Mouse (Mus musculus): ENCODE measurements around the gene Dnajc25. TPM values are rescaled to one million over a fixed set of nuclear protein-coding genes. Genes with fewer than 3 reads are reported as not detected.
A peak's percentile ranks its signal among the peaks of the same experiment; 100 is the strongest.

Gene Dnajc25
- polyA plus RNA-seq, 1 experiment from 2014 or later, result 5.2 TPM

DNA sequence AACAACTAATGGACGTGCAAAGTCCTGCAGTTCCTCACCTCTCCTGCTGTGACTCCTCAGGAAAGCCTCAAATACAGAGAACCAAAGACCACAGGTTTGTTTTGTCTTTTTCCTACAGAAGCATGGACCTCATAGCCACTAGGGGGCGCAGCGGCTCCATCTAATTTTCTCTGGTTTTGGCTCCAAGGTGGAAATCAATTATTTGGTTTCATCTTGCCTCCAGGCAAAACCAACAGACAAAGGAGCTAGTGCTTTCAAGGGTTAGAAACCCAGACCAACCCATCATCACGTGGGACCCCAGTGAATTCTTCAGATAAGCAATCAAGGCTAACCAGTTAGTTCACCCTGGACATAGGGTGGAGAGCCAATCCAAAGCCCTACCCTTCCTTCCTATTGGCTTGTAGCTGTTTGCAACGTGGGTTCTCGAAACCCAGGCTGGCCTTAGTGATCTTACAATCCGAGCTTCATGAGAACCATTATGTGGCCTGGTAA, 9.7 kb upstream of the Dnajc25 start:
- H3K9ac ChIP-seq, result no peak overlapping the region
- H3K36me3 ChIP-seq (replicated peaks; ENCODE audit: control insufficient read depth, insufficient read depth), result no peaks in the 10 kb centered on the region
- H3K9me3 ChIP-seq (ENCODE audit: control insufficient read depth, low read length), result no peaks in the 10 kb centered on the region
- DNase-seq (ENCODE audit: low spot score), result peak; percentile 84
- no peak overlapping the region for H3K4me2 ChIP-seq (replicated peaks)
- no peaks in the 10 kb centered on the region for H3K4me1 ChIP-seq (replicated peaks; ENCODE audit: control insufficient read depth, insufficient read depth, low read length)
- 24% methylated on average over 7 of the region's 7 CpGs for WGBS
- H3K27me3 ChIP-seq (ENCODE audit: control insufficient read depth, insufficient read depth, low read length), result no peaks in the 10 kb centered on the region
- H3K4me3 ChIP-seq (replicated peaks; ENCODE audit: low read length), result no peak overlapping the region
- no peak overlapping the region for H3K27ac ChIP-seq
- no peak for ATAC-seq (ENCODE audit: low FRiP score)

DNA sequence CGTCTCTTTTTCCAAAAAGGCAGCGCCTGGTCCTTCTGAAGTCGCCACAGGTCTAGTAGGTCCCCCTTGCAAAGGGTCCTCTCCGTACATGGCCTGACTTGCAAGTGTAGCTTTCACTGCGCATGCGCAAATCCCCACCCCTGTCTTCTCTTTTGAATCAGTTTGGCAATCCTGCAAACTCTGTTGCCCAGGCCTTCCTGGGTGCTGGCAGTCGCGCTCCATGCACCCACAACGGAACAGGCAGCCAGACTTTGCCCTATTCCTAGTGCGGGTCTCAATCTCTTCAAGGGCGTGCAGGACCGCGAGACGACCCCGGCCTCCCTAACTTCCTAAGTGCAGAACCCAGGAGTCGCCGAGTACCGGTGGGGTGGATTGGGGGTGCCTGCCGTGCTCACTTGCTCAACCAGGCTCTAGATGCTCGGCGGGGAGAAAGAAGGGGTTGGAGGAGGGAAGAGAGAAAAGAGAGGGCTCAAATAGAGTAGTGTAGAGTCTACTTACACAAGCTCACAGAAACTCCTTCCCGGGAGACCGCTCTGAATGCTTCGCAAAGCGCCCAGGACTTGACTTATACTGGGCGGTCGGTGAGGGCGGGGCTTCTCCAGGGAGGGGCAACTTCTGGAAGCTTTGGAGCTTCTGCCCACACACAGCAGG, 8.2 kb upstream of the Dnajc25 start, which contains the start of gene Ptgr1:
Gene Ptgr1 (minus strand): TSS at position 580 of the 651 bp plus-strand sequence.
- WGBS, result under 1% methylated on average over 28 of the region's 28 CpGs
- ATAC-seq (ENCODE audit: low FRiP score) (peak; percentile 67; the same call in 1 of the 2 replicates), DNase-seq (ENCODE audit: low spot score) (peak; percentile 74)
- Histone ChIP-seq H3K4me2 (replicated peaks) (peak within 1 kb of the TSS; percentile 91), H3K4me1 (replicated peaks; ENCODE audit: control insufficient read depth, insufficient read depth, low read length) (no peaks in the 10 kb centered on the region), H3K36me3 (replicated peaks; ENCODE audit: control insufficient read depth, insufficient read depth) (no peaks in the 10 kb centered on the region), H3K9ac (peak within 1 kb of the TSS; percentile 59), H3K4me3 (replicated peaks; ENCODE audit: low read length) (peak within 1 kb of the TSS; percentile 44), H3K27ac (no peak within 1 kb of the TSS), H3K9me3 (ENCODE audit: control insufficient read depth, low read length) (no peaks in the 10 kb centered on the region), H3K27me3 (ENCODE audit: control insufficient read depth, insufficient read depth, low read length) (no peaks in the 10 kb centered on the region)

DNA sequence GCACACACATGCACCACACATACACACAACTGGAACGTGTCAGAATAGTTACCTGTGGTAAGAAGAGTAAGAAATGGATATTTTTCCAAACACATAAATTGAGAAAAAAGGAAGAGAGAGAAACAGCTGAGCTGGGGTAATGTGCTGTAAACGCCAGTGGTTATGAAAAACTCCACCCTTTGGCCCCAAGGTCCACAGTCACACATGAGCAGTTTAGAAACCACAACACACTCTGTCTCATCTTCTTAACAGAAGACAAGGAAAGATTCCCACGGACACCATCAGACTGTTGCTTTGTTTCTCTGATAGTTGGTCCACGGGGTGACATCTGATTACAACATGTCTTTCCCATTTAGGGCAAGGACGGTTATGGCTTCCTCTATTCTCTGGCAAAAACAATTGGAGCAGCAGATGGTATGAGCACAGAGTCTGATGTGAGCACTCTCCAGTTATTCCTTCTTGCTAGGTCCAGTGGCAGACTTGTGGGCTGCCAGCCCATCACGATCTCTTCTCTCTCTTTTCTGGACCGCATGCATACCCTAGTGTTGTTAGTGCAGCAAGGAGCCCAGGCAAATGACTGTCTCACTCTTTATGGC, 5.5 kb upstream of the Dnajc25 start:
- Histone ChIP-seq H3K4me2 (replicated peaks) (no peak overlapping the region), H3K9me3 (ENCODE audit: control insufficient read depth, low read length) (no peaks in the 10 kb centered on the region), H3K9ac (no peak overlapping the region), H3K27ac (no peak overlapping the region), H3K4me3 (replicated peaks; ENCODE audit: low read length) (no peak overlapping the region), H3K27me3 (ENCODE audit: control insufficient read depth, insufficient read depth, low read length) (no peaks in the 10 kb centered on the region), H3K4me1 (replicated peaks; ENCODE audit: control insufficient read depth, insufficient read depth, low read length) (no peaks in the 10 kb centered on the region), H3K36me3 (replicated peaks; ENCODE audit: control insufficient read depth, insufficient read depth) (no peaks in the 10 kb centered on the region)
- WGBS, result 83% methylated on average over 7 of the region's 7 CpGs
- DNase-seq (ENCODE audit: low spot score), result no peak
- ATAC-seq (ENCODE audit: low FRiP score), result no peak

DNA sequence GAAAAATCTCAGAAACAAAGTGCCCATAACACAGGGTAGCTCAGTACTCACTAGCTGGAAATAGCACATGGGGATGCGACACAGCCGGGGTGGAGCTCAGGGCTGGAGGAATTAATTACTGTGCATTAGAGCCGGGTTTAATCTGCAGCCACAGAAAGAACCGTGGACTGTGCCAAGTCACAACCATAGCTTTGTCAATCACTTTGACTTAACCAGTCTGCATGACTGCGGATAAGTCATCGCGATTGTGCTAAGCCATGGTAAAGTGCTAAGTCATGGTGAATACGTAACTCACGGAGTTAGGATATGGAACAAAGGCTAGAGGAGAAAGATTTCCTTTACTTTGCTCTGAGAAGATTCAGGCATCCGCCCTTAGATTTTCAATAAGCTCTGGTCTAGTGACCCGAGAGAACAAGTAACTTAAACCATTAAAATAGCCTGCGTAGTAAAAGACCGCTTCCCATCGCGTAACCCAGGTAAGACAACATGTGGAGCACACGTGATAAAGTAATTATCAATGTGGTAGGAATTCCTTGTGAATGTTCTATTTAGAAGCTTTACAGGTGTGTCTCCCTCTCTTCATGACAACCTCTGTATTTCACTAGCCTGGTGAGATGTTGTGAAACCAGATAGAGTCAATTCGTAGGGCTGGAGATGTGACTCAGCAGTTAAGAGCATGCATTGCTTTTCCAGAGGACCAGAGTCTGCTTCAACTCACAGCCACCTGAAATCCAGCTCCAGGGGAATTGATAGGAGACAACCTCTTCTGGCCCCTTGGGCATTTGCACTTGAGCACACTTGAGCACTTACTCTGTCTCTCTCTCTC, 4.0 kb upstream of the Dnajc25 start:
- H3K9ac ChIP-seq, result no peak overlapping the region
- ATAC-seq (ENCODE audit: low FRiP score) (no peak), DNase-seq (ENCODE audit: low spot score) (no peak)
- 82% methylated on average over 17 of the region's 17 CpGs for WGBS
- H3K4me3 ChIP-seq (replicated peaks; ENCODE audit: low read length), result no peak overlapping the region
- H3K9me3 ChIP-seq (ENCODE audit: control insufficient read depth, low read length), result no peaks in the 10 kb centered on the region
- no peaks in the 10 kb centered on the region for H3K27me3 ChIP-seq (ENCODE audit: control insufficient read depth, insufficient read depth, low read length)
- H3K27ac ChIP-seq, result no peak overlapping the region
- H3K4me2 ChIP-seq (replicated peaks), result no peak overlapping the region
- no peaks in the 10 kb centered on the region for H3K36me3 ChIP-seq (replicated peaks; ENCODE audit: control insufficient read depth, insufficient read depth)
- H3K4me1 ChIP-seq (replicated peaks; ENCODE audit: control insufficient read depth, insufficient read depth, low read length), result no peaks in the 10 kb centered on the region

DNA sequence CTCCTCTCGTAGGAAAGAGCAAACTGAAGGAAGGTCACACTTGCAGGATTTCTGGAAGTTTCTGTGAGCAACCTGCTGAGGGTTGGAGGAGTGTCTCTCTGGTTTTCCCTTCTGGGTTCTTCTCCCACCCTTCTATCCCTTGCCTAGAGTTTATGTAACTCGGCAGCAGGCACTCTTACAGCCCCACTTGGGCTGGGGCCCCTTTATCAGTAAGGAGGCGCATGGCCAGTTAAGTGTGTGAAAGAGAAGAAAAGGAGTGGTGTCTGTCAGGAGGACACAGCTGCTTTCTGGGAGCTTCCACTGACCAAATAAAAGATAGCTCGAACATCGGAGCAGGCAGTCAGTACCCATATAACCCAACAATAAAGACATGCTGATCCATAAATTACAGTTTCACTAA, 2.7 kb upstream of the Dnajc25 start:
- no peaks in the 10 kb centered on the region for H3K27me3 ChIP-seq (ENCODE audit: control insufficient read depth, insufficient read depth, low read length)
- no peak for ATAC-seq (ENCODE audit: low FRiP score)
- whole genome bisulfite sequencing, result 85% methylated on average over 5 of the region's 5 CpGs

DNA sequence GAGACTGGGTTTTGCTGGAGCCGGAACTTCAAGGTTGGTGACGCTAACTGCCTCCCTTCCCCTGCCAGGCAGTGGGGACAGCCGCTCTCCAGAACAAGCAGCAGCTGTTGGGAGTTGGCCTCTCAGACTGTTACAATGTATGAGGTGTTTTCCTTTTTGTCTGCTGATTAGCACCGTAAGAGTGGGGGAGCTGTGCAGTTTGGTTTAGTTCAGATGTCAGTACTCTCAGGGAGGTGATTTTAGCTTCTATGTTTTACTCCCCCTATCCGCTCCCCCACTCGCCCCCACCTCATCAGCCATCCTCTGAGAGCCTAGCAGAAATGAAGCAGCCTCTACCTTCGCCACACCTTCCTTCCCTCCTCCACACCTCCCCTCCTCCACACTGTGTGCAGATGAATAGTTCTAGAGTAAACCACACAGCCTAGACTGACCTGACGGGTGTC, 410 bp downstream of the Dnajc25 start:
- no peaks in the 10 kb centered on the region for H3K27me3 ChIP-seq (ENCODE audit: control insufficient read depth, insufficient read depth, low read length)
- 78% methylated on average over 8 of the region's 8 CpGs for WGBS
- no peak overlapping the region for H3K4me3 ChIP-seq (replicated peaks; ENCODE audit: low read length)
- H3K36me3 ChIP-seq (replicated peaks; ENCODE audit: control insufficient read depth, insufficient read depth), result no peaks in the 10 kb centered on the region
- no peak overlapping the region for H3K4me2 ChIP-seq (replicated peaks)
- ATAC-seq (ENCODE audit: low FRiP score) (no peak), DNase-seq (ENCODE audit: low spot score) (no peak)
- no peak overlapping the region for H3K27ac ChIP-seq
- no peaks in the 10 kb centered on the region for H3K4me1 ChIP-seq (replicated peaks; ENCODE audit: control insufficient read depth, insufficient read depth, low read length)
- H3K9ac ChIP-seq, result no peak overlapping the region
- H3K9me3 ChIP-seq (ENCODE audit: control insufficient read depth, low read length), result no peaks in the 10 kb centered on the region

More for the DNA sequence above, 2.7 kb upstream of the Dnajc25 start:
- no peaks in the 10 kb centered on the region for H3K4me1 ChIP-seq (replicated peaks; ENCODE audit: control insufficient read depth, insufficient read depth, low read length)
- H3K4me3 ChIP-seq (replicated peaks; ENCODE audit: low read length), result no peak overlapping the region
- DNase-seq (ENCODE audit: low spot score), result no peak
- no peak overlapping the region for H3K27ac ChIP-seq
- no peak overlapping the region for H3K9ac ChIP-seq
- H3K9me3 ChIP-seq (ENCODE audit: control insufficient read depth, low read length), result no peaks in the 10 kb centered on the region
- no peak overlapping the region for H3K4me2 ChIP-seq (replicated peaks)
- H3K36me3 ChIP-seq (replicated peaks; ENCODE audit: control insufficient read depth, insufficient read depth), result no peaks in the 10 kb centered on the region

DNA sequence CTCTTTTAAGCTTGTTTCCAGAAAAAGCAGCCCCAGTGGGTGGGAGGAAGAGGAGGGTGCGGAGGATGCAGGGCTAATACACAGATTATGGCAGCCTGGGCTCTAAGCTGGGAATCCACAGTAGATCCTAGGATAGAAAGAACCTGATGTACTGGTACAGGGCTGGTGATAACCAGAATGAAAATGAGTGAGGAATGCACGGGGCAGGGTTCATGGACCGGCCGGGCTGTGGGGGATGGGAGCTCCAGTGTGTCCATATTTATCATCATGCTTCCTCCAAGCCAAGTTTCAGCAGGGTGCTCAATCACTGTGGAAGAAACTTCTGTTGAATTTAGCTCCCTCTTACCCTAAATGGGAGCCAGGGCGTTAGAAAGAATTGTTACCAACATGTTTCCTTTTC, 2.2 kb downstream of the Dnajc25 start:
- ATAC-seq (ENCODE audit: low FRiP score), result no peak
- H3K4me2 ChIP-seq (replicated peaks), result no peak overlapping the region
- no peaks in the 10 kb centered on the region for H3K9me3 ChIP-seq (ENCODE audit: control insufficient read depth, low read length)
- H3K9ac ChIP-seq, result no peak overlapping the region
- no peak overlapping the region for H3K27ac ChIP-seq
- H3K36me3 ChIP-seq (replicated peaks; ENCODE audit: control insufficient read depth, insufficient read depth), result no peaks in the 10 kb centered on the region
- H3K4me1 ChIP-seq (replicated peaks; ENCODE audit: control insufficient read depth, insufficient read depth, low read length), result no peaks in the 10 kb centered on the region
- no peaks in the 10 kb centered on the region for H3K27me3 ChIP-seq (ENCODE audit: control insufficient read depth, insufficient read depth, low read length)
- WGBS, result 78% methylated on average over 5 of the region's 5 CpGs
- H3K4me3 ChIP-seq (replicated peaks; ENCODE audit: low read length), result no peak overlapping the region
- no peak for DNase-seq (ENCODE audit: low spot score)

DNA sequence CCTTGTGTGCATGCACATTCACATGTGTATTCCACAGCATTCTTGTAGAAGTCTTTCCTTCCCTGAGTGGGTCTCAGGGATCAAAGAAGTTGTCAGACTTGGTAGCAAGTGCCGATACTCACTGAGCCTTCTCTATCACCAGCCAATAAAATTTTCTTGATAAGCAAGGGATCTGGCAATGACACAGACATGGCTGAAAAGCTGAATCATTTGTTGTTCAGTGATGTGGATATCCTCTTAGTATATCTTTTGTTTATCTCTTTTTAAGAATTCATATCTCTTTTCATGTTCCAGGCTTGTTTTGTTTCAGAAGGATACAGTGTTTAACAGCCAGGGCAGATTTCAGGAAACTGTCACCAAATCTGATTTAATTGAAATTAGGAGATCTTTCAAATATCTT, 3.8 kb downstream of the Dnajc25 start:
- Histone ChIP-seq H3K4me2 (replicated peaks) (no peak overlapping the region), H3K36me3 (replicated peaks; ENCODE audit: control insufficient read depth, insufficient read depth) (no peaks in the 10 kb centered on the region), H3K4me1 (replicated peaks; ENCODE audit: control insufficient read depth, insufficient read depth, low read length) (peaks cover 2% of the 10 kb centered on the region; the same call in 1 of the 2 replicates), H3K9ac (no peak overlapping the region), H3K27ac (no peak overlapping the region), H3K4me3 (replicated peaks; ENCODE audit: low read length) (no peak overlapping the region), H3K27me3 (ENCODE audit: control insufficient read depth, insufficient read depth, low read length) (no peaks in the 10 kb centered on the region), H3K9me3 (ENCODE audit: control insufficient read depth, low read length) (no peaks in the 10 kb centered on the region)
- WGBS, result 97% methylated on average over 1 of the region's 1 CpGs
- no peak for DNase-seq (ENCODE audit: low spot score)
- no peak for ATAC-seq (ENCODE audit: low FRiP score)

DNA sequence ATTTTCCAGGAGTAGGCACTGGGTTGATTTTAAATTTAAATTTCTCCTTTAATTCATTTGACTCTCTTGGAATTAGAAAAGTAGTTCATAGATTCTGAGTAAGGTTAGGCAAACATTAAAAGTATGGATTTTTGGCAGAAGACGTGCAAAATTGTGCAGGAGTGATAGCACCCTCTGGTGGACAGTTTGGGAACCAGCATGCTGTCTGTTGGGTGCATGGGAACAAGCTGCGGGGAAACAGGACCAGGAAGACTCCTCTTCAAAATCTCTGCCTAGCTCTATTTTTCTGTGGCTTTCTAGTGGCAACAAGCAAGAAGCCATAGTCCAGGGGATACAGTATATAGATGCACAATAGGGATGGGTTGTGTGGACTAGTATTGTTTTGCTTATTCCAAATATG, 4.8 kb downstream of the Dnajc25 start:
- no peak overlapping the region for H3K9ac ChIP-seq
- H3K4me2 ChIP-seq (replicated peaks), result no peak overlapping the region
- no peaks in the 10 kb centered on the region for H3K27me3 ChIP-seq (ENCODE audit: control insufficient read depth, insufficient read depth, low read length)
- H3K27ac ChIP-seq, result no peak overlapping the region
- DNase-seq (ENCODE audit: low spot score), result peak; percentile 79
- no peaks in the 10 kb centered on the region for H3K9me3 ChIP-seq (ENCODE audit: control insufficient read depth, low read length)
- peaks cover 12% of the 10 kb centered on the region for H3K4me1 ChIP-seq (replicated peaks; ENCODE audit: control insufficient read depth, insufficient read depth, low read length)
- no peak for ATAC-seq (ENCODE audit: low FRiP score)
- WGBS, result 17% methylated on average over 2 of the region's 2 CpGs
- no peaks in the 10 kb centered on the region for H3K36me3 ChIP-seq (replicated peaks; ENCODE audit: control insufficient read depth, insufficient read depth)
- H3K4me3 ChIP-seq (replicated peaks; ENCODE audit: low read length), result no peak overlapping the region

All from hindbrain, embryonic 14.5 days (tissue).